Mouse (Mus musculus): ENCODE data around the gene Hinfp. TPM values are rescaled to one million over a fixed set of nuclear protein-coding genes. Genes with fewer than 3 reads are reported as not detected.
A peak's percentile ranks its signal among the peaks of the same experiment; 100 is the strongest.
"Not testable (repeated sequence)": the region's sequence is repeated elsewhere in the genome, so short reads cannot be mapped to it uniquely, and the experiment has no call there.

The Hinfp gene
- polyA plus RNA-seq, 1 experiment from 2014 or later, result 31.4 TPM

DNA sequence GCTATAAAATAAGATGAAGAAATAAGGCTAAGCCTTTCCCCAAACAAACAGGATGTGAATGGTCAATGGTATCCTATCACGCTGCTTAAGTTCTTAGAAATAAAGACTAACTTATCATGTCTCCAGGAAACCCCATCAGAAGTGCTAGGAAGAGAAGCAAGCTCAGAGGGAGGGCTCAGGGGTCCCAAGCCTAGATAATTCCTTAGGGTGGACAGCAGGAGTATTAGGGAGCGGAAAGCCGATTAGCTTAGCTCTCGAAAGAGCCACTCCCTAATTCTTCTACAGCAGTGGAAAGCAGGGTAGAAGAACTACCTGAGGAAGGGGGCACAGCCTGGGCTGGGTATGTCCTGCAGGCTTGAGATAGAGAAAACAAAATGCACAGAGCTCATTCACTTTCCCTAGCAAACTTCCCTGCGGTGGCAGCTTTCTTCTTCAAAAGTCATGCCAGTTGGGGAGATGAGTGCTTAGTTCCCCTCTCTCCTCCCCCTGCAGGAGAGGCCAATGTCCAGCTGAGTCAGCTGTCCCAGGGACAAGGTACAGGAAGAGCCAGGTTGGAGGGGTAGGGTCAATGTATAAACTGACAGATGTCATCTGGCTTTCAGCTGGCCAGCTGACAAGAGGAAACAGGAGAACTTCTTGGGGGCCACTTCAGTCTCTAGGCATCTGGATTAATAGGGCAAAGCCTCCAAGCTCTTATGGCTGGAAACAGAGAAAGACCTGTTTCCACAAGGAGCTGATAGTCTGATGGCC is 12.8 kb upstream of the Hinfp start:
- Histone ChIP-seq H3K4me1 (replicated peaks) (peaks cover 47% of the 10 kb centered on the region), H3K27ac (no peak overlapping the region), H3K27me3 (no peaks in the 10 kb centered on the region), H3K4me2 (peak overlapping the region; percentile 94), H3K4me3 (peak overlapping the region; percentile 97), H3K36me3 (peaks cover 42% of the 10 kb centered on the region), H3K9me3 (no peaks in the 10 kb centered on the region), H3K9ac (peak overlapping the region; percentile 98)
- no peak for ATAC-seq (ENCODE audit: low FRiP score)
- WGBS, result 74% methylated on average over 5 of the region's 5 CpGs

DNA sequence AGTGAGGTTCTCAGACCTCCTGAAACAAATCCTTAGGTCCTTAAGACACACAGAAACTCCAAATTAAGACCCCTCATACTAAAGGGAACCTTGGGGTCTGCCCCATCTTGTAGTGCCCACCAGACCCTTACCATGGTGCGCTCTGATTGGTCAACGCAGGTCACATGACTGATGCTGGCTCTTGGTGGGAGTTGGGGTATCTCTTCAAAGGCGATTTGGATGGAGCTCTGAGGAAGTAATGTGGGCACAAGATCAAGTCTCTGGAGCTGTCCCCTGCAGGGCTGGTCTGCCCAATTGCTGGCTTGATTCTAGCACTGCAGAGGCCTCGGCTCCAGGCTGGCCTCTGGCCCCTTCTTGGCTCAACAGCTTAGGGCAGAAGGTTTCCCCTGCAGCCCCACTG is 12.0 kb upstream of the Hinfp start:
- H3K27ac ChIP-seq, result no peak overlapping the region
- no peaks in the 10 kb centered on the region for H3K27me3 ChIP-seq
- H3K9ac ChIP-seq, result peak overlapping the region; percentile 98; the same call in 1 of the 2 replicates
- peaks cover 47% of the 10 kb centered on the region for H3K4me1 ChIP-seq (replicated peaks)
- ATAC-seq (ENCODE audit: low FRiP score), result no peak
- H3K4me3 ChIP-seq, result no peak overlapping the region
- peak overlapping the region; percentile 94 for H3K4me2 ChIP-seq
- WGBS, result 73% methylated on average over 4 of the region's 4 CpGs
- H3K36me3 ChIP-seq, result peaks cover 50% of the 10 kb centered on the region
- H3K9me3 ChIP-seq, result no peaks in the 10 kb centered on the region

DNA sequence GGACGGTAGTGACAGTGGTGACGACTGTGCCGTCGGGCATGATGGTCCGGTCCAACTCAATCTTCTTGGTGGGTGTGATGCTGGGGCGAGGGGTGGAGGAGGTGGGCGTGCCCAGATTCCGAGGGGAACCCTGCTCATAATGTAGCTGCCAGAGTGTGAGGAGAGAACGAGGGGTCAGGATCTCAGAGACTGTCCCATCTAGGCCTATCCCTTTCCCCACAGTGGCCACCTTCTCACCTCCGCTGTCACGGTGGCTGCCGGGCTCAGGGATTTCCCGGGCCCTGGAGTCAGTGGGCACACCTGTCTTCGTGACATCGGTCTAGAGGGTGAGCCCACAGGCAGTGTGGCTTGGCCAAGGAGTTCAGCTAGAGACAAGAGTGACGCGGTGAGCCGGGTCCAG is 9.4 kb upstream of the Hinfp start:
- H3K36me3 ChIP-seq, result peaks cover 65% of the 10 kb centered on the region
- no peak for ATAC-seq (ENCODE audit: low FRiP score)

DNA sequence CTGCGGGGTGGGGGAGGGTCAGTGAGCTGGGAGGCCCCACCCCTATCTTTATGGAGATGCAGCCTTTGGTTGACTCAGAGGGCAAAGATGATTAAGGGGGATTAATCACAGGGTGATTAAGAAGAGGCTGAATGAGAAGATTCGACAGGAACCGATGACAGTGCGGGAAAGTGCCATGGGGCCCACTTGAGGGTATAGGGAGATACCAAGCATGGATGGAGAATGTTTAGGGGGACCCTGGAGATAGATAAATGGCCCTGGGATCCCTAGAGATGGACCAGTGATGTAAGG is 8.7 kb upstream of the Hinfp start:
- H3K27ac ChIP-seq, result no peak overlapping the region
- H3K27me3 ChIP-seq, result no peaks in the 10 kb centered on the region
- no peak for ATAC-seq (ENCODE audit: low FRiP score)
- H3K36me3 ChIP-seq, result peaks cover 65% of the 10 kb centered on the region
- H3K4me1 ChIP-seq (replicated peaks), result peaks cover 46% of the 10 kb centered on the region
- no peak overlapping the region; the same call in 1 of the 2 replicates for H3K9ac ChIP-seq
- no peak overlapping the region for H3K4me2 ChIP-seq
- 73% methylated on average over 4 of the region's 4 CpGs for WGBS
- H3K9me3 ChIP-seq, result no peaks in the 10 kb centered on the region
- H3K4me3 ChIP-seq, result no peak overlapping the region

More for the DNA sequence above, 9.4 kb upstream of the Hinfp start:
- Histone ChIP-seq H3K9ac (0 out of 2 replicates have a peak overlapping the region, but pooled peaks have one; percentile 19), H3K9me3 (no peaks in the 10 kb centered on the region), H3K4me2 (no peak overlapping the region), H3K4me1 (replicated peaks) (peaks cover 48% of the 10 kb centered on the region), H3K4me3 (no peak overlapping the region), H3K27ac (no peak overlapping the region), H3K27me3 (no peaks in the 10 kb centered on the region)
- WGBS, result 95% methylated on average over 18 of the region's 18 CpGs

DNA sequence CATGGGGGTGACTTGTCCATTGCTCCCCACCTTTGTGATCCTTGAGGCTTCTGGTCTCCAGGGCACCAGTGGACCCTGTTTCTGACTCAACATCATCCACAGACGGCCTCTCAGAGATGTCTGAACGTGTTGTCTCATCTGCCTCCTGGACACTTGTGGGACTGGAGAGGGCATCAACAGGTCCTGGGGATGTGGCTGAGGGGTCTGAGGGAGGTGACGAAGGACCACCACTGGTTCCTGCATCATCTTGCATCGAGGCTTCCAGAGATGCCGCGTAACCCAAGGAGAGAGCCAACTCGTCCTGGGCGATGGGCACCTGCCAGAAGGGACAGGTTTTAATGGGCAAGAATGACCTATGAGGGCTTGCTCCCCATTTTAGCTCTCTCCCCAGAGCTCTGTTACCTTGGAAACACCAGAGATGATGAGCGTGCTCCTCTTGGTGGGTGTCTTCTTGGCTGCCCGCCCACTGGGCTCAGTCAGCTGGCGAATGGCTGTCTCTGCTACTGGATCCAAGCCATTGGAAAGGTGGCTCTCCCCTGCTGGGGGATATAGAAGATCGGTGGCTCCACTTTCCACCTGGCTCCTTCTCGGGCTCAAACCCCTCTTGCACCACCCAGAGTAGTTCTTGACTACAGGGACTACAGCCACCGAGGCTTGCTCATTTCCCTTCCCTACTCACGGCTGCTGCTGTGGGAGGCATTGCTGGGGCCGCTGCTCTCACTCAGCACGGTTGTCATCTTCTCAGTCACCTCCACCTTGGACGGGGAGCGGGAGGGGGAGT is 8.2 kb upstream of the Hinfp start:
- 72% methylated on average over 19 of the region's 19 CpGs for WGBS
- no peak overlapping the region; the same call in 1 of the 2 replicates for H3K9ac ChIP-seq
- no peak for ATAC-seq (ENCODE audit: low FRiP score)
- no peak overlapping the region for H3K4me3 ChIP-seq
- peaks cover 41% of the 10 kb centered on the region for H3K4me1 ChIP-seq (replicated peaks)
- H3K4me2 ChIP-seq, result no peak overlapping the region
- H3K36me3 ChIP-seq, result peaks cover 65% of the 10 kb centered on the region
- no peaks in the 10 kb centered on the region for H3K9me3 ChIP-seq
- no peak overlapping the region for H3K27ac ChIP-seq
- H3K27me3 ChIP-seq, result no peaks in the 10 kb centered on the region

DNA sequence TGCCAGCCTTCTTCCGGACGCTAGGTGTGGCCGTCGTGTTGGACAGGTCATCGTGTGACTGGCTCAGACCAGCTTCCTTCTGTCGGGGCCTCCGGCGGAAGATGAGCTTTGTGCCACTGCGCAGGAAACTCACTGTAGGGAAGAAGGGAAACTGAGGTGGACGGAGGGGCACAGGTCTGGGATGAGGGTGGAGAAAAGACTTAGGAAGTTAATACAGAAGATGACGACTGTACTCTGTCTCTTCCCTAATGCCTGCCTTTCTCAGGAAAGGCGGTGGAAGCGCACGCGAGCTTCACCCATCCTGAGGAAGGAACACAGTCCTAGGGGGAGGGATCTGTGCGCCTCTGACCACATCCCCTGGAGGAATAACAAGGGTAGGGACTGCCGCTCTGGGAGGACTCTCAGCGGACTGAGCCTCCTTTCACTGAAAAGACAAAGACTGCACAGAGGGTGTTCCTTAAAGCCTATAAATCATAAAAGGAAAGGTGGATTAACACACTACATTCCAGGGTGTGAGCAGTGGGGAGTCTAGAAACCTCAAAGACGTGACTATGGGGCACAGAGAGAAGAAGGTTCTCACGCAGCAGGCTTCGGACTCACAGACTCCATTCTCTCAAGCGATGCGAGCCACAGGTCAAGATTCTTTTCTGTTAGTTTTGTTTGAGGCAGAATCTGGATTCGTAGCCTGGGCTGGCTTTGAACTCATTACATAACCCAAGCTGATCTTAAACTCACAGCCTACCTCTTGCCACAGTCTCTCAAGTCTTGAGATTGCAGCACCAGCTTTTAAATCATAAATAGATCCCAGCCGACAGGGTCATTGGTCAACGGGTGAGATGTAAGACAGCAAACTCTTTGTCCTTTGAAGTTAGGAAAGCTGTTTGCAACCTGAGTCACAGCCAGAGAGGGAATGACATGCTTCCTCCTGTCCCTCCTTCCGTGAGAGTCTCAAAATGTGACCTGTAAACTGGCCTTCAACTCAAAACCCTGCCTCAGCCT is 6.0 kb upstream of the Hinfp start:
- Histone ChIP-seq H3K36me3 (peaks cover 55% of the 10 kb centered on the region), H3K9ac (peak overlapping the region; percentile 49; the same call in 1 of the 2 replicates), H3K4me1 (replicated peaks) (peaks cover 19% of the 10 kb centered on the region; the same call in 1 of the 2 replicates), H3K27ac (0 out of 2 replicates have a peak overlapping the region, but pooled peaks have one; percentile 6), H3K4me2 (no peak overlapping the region), H3K9me3 (no peaks in the 10 kb centered on the region), H3K4me3 (no peak overlapping the region), H3K27me3 (no peaks in the 10 kb centered on the region)
- 0 out of 2 replicates have a peak, but pooled peaks have one; percentile 12 for ATAC-seq (ENCODE audit: low FRiP score)
- 8% methylated on average over 27 of the region's 27 CpGs for WGBS

DNA sequence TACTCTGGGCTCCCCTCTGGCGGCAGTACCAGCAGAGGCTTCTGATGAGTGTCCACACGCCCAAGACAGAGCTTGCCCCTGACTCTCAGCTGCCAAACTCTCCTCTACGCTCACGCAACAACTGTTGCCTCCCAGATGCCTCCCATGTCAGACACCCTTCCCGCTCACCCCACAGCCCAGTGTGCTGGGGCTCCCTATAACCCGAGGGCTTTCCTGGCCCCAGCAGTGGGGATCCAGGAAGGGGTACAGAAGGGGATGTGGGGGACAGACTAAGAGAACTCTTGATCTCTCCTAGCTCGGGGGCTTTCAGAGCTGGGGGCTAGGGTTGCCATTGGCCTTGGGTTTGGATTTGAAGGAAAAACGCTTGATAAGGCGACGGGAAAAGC is 5.3 kb upstream of the Hinfp start:
- Histone ChIP-seq H3K4me2 (no peak overlapping the region), H3K9me3 (no peaks in the 10 kb centered on the region), H3K27me3 (no peaks in the 10 kb centered on the region), H3K36me3 (peaks cover 48% of the 10 kb centered on the region), H3K4me1 (replicated peaks) (peaks cover 19% of the 10 kb centered on the region; the same call in 1 of the 2 replicates), H3K9ac (0 out of 2 replicates have a peak overlapping the region, but pooled peaks have one; percentile 49), H3K4me3 (no peak overlapping the region), H3K27ac (no peak overlapping the region)
- 27% methylated on average over 10 of the region's 10 CpGs for WGBS
- no peak for ATAC-seq (ENCODE audit: low FRiP score)

DNA sequence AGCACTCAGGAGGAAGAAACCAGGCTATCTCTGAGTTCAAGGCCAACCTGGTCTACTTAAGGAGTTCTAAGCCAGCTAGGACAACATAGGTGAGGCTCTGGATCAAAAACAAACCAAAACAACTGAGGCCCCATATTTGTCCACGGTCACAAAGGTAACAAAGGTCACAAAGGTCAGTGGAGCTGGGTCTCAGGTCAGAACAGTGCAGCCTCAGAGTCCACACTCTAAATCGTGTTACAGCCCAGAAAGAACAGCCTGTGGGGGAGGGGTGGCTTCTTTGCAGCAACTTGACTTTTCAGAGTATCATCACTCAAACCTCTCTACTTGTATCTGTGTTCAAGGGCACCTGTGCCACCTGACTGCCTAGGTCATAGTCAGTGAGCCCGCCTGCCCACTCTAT is 4.3 kb upstream of the Hinfp start:
- no peaks in the 10 kb centered on the region for H3K9me3 ChIP-seq
- no peaks in the 10 kb centered on the region for H3K27me3 ChIP-seq
- H3K36me3 ChIP-seq, result peaks cover 38% of the 10 kb centered on the region
- peaks cover 22% of the 10 kb centered on the region for H3K4me1 ChIP-seq (replicated peaks)
- ATAC-seq (ENCODE audit: low FRiP score), result no peak
- H3K9ac ChIP-seq, result no peak overlapping the region
- no peak overlapping the region for H3K4me2 ChIP-seq
- H3K27ac ChIP-seq, result no peak overlapping the region
- 70% methylated on average over 3 of the region's 3 CpGs for WGBS
- H3K4me3 ChIP-seq, result no peak overlapping the region

DNA sequence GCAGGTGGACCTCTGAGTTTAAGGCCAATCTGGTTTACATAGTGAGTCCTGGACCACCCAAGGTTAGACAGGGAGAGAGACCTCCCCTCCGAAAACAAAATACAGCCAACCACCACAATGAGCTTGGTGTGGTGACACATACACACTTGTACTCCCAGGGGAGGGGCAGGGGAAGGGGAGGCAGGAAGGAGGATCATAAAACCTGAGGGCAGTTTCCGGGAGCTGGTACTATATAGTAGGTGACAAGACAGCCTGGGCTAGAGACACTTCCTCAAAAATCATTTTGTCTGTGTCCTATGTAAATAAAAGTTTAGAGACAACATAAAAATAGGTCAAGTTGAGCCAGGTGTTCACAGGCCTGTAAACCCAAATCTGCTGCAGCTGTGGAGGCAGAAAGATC is 1.8 kb upstream of the Hinfp start:
- Histone ChIP-seq H3K4me3 (no peak overlapping the region), H3K9ac (no peak overlapping the region), H3K4me2 (no peak overlapping the region), H3K27me3 (no peaks in the 10 kb centered on the region), H3K4me1 (replicated peaks) (peaks cover 31% of the 10 kb centered on the region), H3K9me3 (no peaks in the 10 kb centered on the region), H3K27ac (no peak overlapping the region), H3K36me3 (peaks cover 17% of the 10 kb centered on the region)
- WGBS, result 94% methylated on average over 2 of the region's 2 CpGs
- no peak for ATAC-seq (ENCODE audit: low FRiP score)

DNA sequence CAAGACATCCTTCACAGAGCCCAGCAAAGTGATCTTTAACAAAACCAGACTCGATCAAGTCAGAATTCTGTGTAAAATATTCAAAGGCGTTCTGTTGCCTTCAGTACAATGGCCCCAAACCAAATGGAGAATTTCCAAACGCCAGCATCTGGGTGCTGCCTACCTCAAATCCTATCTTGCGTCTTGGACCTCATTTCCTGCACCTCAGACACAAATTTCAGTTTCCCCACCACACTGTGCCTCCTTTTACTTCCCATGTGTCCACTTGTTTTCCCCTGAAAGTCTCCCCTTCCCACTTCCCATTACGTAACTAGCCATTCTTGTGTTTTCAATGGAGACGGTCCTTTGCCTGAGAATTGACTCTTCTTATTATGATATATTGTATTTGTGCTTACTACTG is 1.1 kb upstream of the Hinfp start:
- H3K36me3 ChIP-seq, result peaks cover 20% of the 10 kb centered on the region
- H3K4me3 ChIP-seq, result no peak overlapping the region

DNA sequence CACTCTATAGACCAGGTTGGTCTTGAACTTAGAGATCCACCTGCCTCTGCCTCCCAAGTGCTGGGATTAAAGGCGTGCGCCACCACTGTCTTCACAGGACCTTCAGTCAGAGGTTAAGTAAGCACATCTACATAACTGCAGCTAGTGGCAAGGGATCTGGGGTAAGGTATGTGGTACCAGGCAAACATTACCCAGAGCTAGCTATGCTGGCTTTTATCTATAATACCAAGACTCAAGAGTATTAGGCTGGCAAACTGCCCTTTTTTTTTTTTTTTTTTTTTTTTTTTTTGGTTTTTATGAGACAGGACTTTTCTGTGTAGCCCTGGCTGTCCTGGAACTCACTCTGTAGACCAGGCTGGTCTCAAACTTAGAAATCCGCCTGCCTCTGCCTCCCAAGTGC is 5.5 kb downstream of the Hinfp start:
- peaks cover 72% of the 10 kb centered on the region for H3K36me3 ChIP-seq
- ATAC-seq (ENCODE audit: low FRiP score), result not testable (repeated sequence)

More for the DNA sequence above, 1.1 kb upstream of the Hinfp start:
- Histone ChIP-seq H3K27me3 (no peaks in the 10 kb centered on the region), H3K27ac (no peak overlapping the region), H3K4me2 (no peak overlapping the region), H3K9me3 (no peaks in the 10 kb centered on the region), H3K9ac (no peak overlapping the region), H3K4me1 (replicated peaks) (peaks cover 28% of the 10 kb centered on the region)
- ATAC-seq (ENCODE audit: low FRiP score), result no peak
- WGBS, result 90% methylated on average over 6 of the region's 6 CpGs

DNA sequence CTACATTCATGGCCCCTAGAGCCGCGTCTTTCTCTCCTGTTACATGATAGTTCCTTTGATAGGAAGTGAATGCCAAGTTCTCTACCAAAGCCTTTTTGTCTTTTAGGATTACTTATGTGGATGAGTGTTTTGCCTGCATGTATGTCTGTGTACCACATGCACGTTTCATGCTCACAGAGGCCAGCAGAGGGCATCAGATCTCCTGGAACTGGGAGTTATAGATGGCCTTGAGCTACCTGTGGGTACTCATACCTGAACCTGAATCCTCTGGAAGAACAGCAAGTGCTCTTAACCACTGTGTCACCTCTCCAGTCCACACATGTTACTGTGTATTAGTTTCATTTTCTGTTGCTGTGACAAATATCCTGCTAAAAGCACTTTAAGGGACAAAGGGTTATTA is 13.0 kb downstream of the Hinfp start:
- no peak overlapping the region for H3K9ac ChIP-seq
- H3K36me3 ChIP-seq, result peaks cover 71% of the 10 kb centered on the region
- no peak overlapping the region for H3K27ac ChIP-seq
- no peak overlapping the region for H3K4me2 ChIP-seq
- no peak for ATAC-seq (ENCODE audit: low FRiP score)
- H3K9me3 ChIP-seq, result no peaks in the 10 kb centered on the region
- 72% methylated on average over 3 of the region's 3 CpGs for WGBS
- 0 out of 2 replicates have a peak, but pooled peaks cover 3% of the 10 kb centered on the region for H3K27me3 ChIP-seq
- peaks cover 13% of the 10 kb centered on the region for H3K4me1 ChIP-seq (replicated peaks)
- no peak overlapping the region for H3K4me3 ChIP-seq

More for the DNA sequence above, 5.5 kb downstream of the Hinfp start:
- H3K27me3 ChIP-seq, H3K27ac ChIP-seq, H3K4me2 ChIP-seq, H3K9ac ChIP-seq, H3K4me3 ChIP-seq, H3K9me3 ChIP-seq: not testable (repeated sequence)
- over 99% methylated on average over 3 of the region's 3 CpGs for WGBS
- H3K4me1 ChIP-seq (replicated peaks), result peaks cover 20% of the 10 kb centered on the region

Measured in hindbrain, embryonic 13.5 days (tissue).